In the genomic region with DNA sequence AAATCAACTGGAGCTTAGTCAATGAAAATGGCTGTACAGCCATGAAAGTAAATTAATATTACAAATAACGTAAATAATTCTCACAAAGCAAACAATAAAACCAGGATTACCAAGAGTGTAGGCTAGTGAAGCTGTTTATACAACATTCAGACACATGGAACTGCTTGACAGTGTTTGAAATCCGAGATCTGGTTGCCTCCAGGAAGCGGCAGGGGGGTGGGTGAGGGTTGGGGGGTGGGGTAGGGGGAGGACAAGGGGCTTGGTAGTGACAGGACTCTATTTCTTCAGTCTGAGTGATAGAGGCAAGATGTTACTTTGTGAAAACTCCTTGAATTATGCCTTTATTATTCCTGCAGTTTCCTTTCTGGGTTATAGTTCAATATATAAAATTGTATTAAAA, we compare ENCODE assay signal across 25 mouse cellular contexts. TPM values are rescaled to one million over a fixed set of nuclear protein-coding genes. Genes with fewer than 3 reads are reported as not detected.
"Had no signal": no experiment of that assay in that cellular context is flagged by ENCODE, and none has a peak within 500 bp of the region (broad histone marks: within the 10 kb centered on the region; RNA-seq: fewer than 3 reads in every experiment).

No protein-coding gene starts in this region.

- H3K27me3 ChIP-seq: lung, embryonic 15.5 days; midbrain, embryonic 12.5 days; neural tube, embryonic 13.5 days; neural tube, embryonic 15.5 days had no signal

- H3K4me3 ChIP-seq: lung, embryonic 15.5 days; midbrain, embryonic 10.5 days; midbrain, embryonic 12.5 days; myocyte; neural tube, embryonic 13.5 days; neural tube, embryonic 15.5 days had no signal

- H3K36me3 ChIP-seq: lung, embryonic 15.5 days; midbrain, embryonic 10.5 days; midbrain, embryonic 12.5 days; neural tube, embryonic 13.5 days; neural tube, embryonic 15.5 days had no signal

- H3K4me2 ChIP-seq: lung, embryonic 15.5 days; midbrain, embryonic 12.5 days; neural tube, embryonic 13.5 days; neural tube, embryonic 15.5 days had no signal

- DNase-seq: lung, adult 2 months; lung, postnatal 14 days; lung, postnatal 4 days; midbrain, embryonic 14.5 days; retina, postnatal 1 day; right cerebral cortex, adult 18-20 months; right cerebral cortex, postnatal 25 days; right cerebral cortex, postnatal 4 days; spleen, adult 18-20 months; thymus, adult 18-20 months; thymus, postnatal 14 days; thymus, postnatal 36 days had no signal

- H3K4me1 ChIP-seq: midbrain, embryonic 10.5 days; midbrain, embryonic 12.5 days; neural tube, embryonic 13.5 days; neural tube, embryonic 15.5 days had no signal

- ATAC-seq: lung, postnatal 0 days; midbrain, embryonic 16.5 days had no signal

- H3K9me3 ChIP-seq: lung, embryonic 15.5 days; midbrain, embryonic 10.5 days; midbrain, embryonic 12.5 days; neural tube, embryonic 13.5 days; neural tube, embryonic 15.5 days had no signal

- H3K9ac ChIP-seq: lung, embryonic 15.5 days; midbrain, embryonic 12.5 days; neural tube, embryonic 13.5 days; neural tube, embryonic 15.5 days had no signal

- H3K27ac ChIP-seq: lung, embryonic 15.5 days; midbrain, embryonic 10.5 days; midbrain, embryonic 12.5 days; neural tube, embryonic 13.5 days; neural tube, embryonic 15.5 days had no signal

RNA-seq across cellular contexts. Expression of a gene that starts 3.1 kb away (rescaled TPM):
- polyA plus RNA-seq: lung, adult 2 months; lung, embryonic 15.5 days; lung, postnatal 0 days; midbrain, embryonic 10.5 days; midbrain, embryonic 12.5 days; midbrain, embryonic 14.5 days; midbrain, embryonic 16.5 days; myocyte; neural tube, embryonic 11.5 days; neural tube, embryonic 13.5 days; neural tube, embryonic 15.5 days; small intestine, adult 2 months; stomach, embryonic 14.5 days; stomach, embryonic 16.5 days; thymus, postnatal 0 days had no signal
